Mouse (Mus musculus) cerebellum, postnatal 4 days (tissue): ENCODE data around the gene Mt3.
"Not testable (repeated sequence)": the region's sequence is repeated elsewhere in the genome, so short reads cannot be mapped to it uniquely, and the experiment has no call there.

Experiments
- DNase-seq, 2 experiments: peaks; one replicate each; pipeline ENCODE4 v3.0.0; 2022; ENCODE audit warnings: low spot score in 2 of 2, mixed read lengths in 1 of 2

Mt3 gene

GRCm38 (mm10) chr8:94152513-94153300, at the start of gene Mt3:
Mt3 (plus strand) TSS chr8:94152607.
- DNase-seq, result peak; percentile 51 to 78

- DNase-seq, result peak in 1 of 2 experiments; percentile 15
These were observed 48.3 kb upstream of the Mt3 start for GRCm38 (mm10) chr8:94104146-94104545.

GRCm38 (mm10) chr8:94107871-94108270, 44.5 kb upstream of the Mt3 start:
- peak in 1 of 2 experiments; percentile 6 for DNase-seq

- DNase-seq, result no peak
These were observed 43.0 kb upstream of the Mt3 start for GRCm38 (mm10) chr8:94109396-94109795.

GRCm38 (mm10) chr8:94109835-94110234, 42.6 kb upstream of the Mt3 start:
- DNase-seq, result no peak

- no peak for DNase-seq
These were observed 41.8 kb upstream of the Mt3 start for GRCm38 (mm10) chr8:94110526-94111177.

GRCm38 (mm10) chr8:94113435-94113834, 39.0 kb upstream of the Mt3 start:
- DNase-seq, result no peak

GRCm38 (mm10) chr8:94113972-94114371, 38.4 kb upstream of the Mt3 start:
- DNase-seq, result no peak

GRCm38 (mm10) chr8:94118776-94119430, 33.5 kb upstream of the Mt3 start:
- peak in 1 of 2 experiments; percentile 37 for DNase-seq

- no peak for DNase-seq
These were observed 30.8 kb upstream of the Mt3 start for GRCm38 (mm10) chr8:94121625-94122024.

- DNase-seq, result no peak
These were observed 29.5 kb upstream of the Mt3 start for GRCm38 (mm10) chr8:94122711-94123468.

GRCm38 (mm10) chr8:94127711-94128110, 24.7 kb upstream of the Mt3 start:
- DNase-seq, result no peak

GRCm38 (mm10) chr8:94129133-94129789, 23.1 kb upstream of the Mt3 start:
- no peak for DNase-seq

GRCm38 (mm10) chr8:94130126-94130525, 22.3 kb upstream of the Mt3 start:
- DNase-seq, result no peak

- no peak for DNase-seq
These were observed 20.3 kb upstream of the Mt3 start for GRCm38 (mm10) chr8:94132096-94132495.

GRCm38 (mm10) chr8:94134601-94135000, 17.8 kb upstream of the Mt3 start:
- DNase-seq, result not testable (repeated sequence)

- DNase-seq, result no peak
These were observed 16.9 kb upstream of the Mt3 start for GRCm38 (mm10) chr8:94135556-94135955.

- DNase-seq, result no peak
These were observed 16.2 kb upstream of the Mt3 start for GRCm38 (mm10) chr8:94136192-94136591.

- no peak for DNase-seq
These were observed 15.5 kb upstream of the Mt3 start, which contains the start of gene Mt4 for GRCm38 (mm10) chr8:94136933-94137332. Mt4 (plus strand) TSS chr8:94137197.

- no peak for DNase-seq
These were observed 12.1 kb upstream of the Mt3 start for GRCm38 (mm10) chr8:94140266-94140795.

- DNase-seq, result no peak
These were observed 4.2 kb upstream of the Mt3 start for GRCm38 (mm10) chr8:94148236-94148635.
